Mouse (Mus musculus): Measurements from ENCODE around the gene Nfam1. TPM values are rescaled to one million over a fixed set of nuclear protein-coding genes. Genes with fewer than 3 reads are reported as not detected.

Gene Nfam1
- polyA plus RNA-seq, 1 experiment from 2014 or later, result 6.5 TPM

DNA sequence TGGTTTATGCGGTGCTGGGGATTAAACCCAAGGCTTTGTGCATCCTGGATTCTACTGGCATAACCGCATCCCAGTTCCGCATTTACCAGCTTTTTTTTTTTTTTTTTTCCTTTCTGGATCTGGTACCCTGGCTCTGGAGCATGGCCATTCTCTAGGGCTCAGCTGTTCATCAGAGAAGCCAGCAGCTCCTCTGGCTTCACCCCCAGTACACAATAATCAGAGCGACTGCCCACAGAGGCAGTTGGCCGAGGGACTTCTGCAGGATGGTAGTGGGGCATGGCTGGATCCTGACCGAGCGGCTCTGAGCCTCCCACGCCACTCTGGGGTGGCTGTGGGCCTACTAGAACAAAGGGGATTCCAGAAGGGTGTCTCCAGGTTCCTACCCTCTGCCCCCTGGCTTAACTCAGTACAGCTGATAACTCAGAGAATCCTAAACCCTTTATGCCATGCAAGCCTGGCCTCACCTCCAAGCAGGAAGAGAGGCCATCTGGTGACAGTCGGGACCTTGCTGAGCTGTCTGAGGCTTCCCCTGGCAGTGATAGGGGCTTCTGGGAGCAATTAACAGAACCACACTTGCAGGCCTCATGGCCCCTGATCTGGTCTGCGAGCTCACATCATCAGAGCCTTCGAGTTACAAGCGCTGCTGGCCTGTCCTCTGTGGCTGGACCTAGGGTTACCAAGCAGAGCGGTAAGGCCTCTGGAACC is 40.9 kb downstream of the Nfam1 start:
- ATAC-seq (no peak), DNase-seq (ENCODE audit: low spot score) (no peak)
- H3K27me3 ChIP-seq (replicated peaks; ENCODE audit: insufficient read depth, low read length), result peaks cover 4% of the 10 kb centered on the region; the same call in 1 of the 2 replicates
- WGBS, result 82% methylated on average over 13 of the region's 13 CpGs
- no peak overlapping the region for H3K4me2 ChIP-seq (replicated peaks; ENCODE audit: low read depth, low read length)
- no peaks in the 10 kb centered on the region for H3K36me3 ChIP-seq (ENCODE audit: insufficient read depth, low read length)
- no peak overlapping the region for H3K4me3 ChIP-seq (ENCODE audit: low read depth, low read length)
- no peaks in the 10 kb centered on the region for H3K9me3 ChIP-seq (ENCODE audit: low read length)
- no peak overlapping the region for H3K9ac ChIP-seq (replicated peaks; ENCODE audit: low read depth)
- no peak overlapping the region for H3K27ac ChIP-seq (ENCODE audit: low read length)
- TF ChIP-seq EP300 (IDR thresholded peaks at IDR 0.05) (no peak), CTCF (IDR thresholded peaks at IDR 0.05) (no peak)
- no peaks in the 10 kb centered on the region for H3K4me1 ChIP-seq (ENCODE audit: insufficient read depth, low read depth, low read length)

DNA sequence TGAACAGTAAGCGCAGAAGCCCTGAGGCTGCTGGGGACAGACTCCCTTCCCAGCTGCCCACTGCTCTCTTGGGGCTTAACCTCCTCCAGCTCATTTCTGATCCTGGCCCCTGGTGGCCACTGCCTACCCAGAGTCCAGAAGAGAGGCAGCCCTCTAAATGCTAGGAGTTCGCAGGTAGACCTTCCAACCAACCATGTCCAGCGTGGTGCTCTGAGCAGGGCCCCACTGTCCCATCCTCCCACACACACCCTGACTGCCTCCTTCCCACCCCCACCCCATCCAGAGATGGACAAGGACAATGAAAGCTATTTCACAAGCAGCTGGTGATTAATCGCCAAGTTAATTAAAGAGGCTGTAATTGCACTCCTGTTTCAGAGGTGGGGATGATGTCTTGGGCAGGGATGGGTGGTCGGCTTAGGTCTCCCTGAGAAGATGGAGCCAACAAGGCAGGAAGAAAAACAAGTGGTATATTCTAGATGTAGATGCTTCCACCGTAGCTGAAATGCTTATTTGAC is 43.9 kb downstream of the Nfam1 start:
- no peak for ATAC-seq
- H3K27me3 ChIP-seq (replicated peaks; ENCODE audit: insufficient read depth, low read length), result peaks cover 14% of the 10 kb centered on the region

DNA sequence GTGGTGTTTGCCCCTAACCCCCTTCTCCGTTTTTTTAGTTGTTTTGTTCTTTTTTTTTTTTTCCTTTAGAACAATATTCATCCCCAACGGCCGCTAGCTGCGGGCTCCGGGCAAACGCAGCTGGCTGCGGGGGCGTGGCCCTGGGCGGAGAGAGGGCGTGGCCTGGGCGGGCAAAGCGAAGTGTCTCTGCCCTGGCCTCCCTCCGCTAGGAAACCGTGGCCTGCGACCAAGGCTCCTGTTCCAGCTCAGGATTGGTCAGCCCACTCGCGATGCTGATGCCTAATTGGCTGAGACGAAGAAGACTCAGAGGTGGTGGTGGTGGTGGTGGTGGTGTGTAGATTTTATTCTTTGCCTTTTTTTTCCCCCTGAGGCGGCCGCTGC is 45.4 kb downstream of the Nfam1 start, which contains the start of gene Tcf20:
Gene Tcf20, minus strand, starts transcription at position 141 of the 381 bp plus-strand sequence.
- TF ChIP-seq CTCF (IDR thresholded peaks at IDR 0.05) (no peak), EP300 (IDR thresholded peaks at IDR 0.05) (no peak)
- peaks cover 14% of the 10 kb centered on the region for H3K27me3 ChIP-seq (replicated peaks; ENCODE audit: insufficient read depth, low read length)
- no peaks in the 10 kb centered on the region for H3K9me3 ChIP-seq (ENCODE audit: low read length)
- no peaks in the 10 kb centered on the region for H3K4me1 ChIP-seq (ENCODE audit: insufficient read depth, low read depth, low read length)
- no peak within 1 kb of the TSS for H3K27ac ChIP-seq (ENCODE audit: low read length)
- DNase-seq (ENCODE audit: low spot score) (peak; percentile 92), ATAC-seq (peak; percentile 97)
- peak within 1 kb of the TSS; percentile 42 for H3K4me3 ChIP-seq (ENCODE audit: low read depth, low read length)
- peak within 1 kb of the TSS; percentile 83 for H3K4me2 ChIP-seq (replicated peaks; ENCODE audit: low read depth, low read length)
- H3K36me3 ChIP-seq (ENCODE audit: insufficient read depth, low read length), result no peaks in the 10 kb centered on the region
- no peak within 1 kb of the TSS for H3K9ac ChIP-seq (replicated peaks; ENCODE audit: low read depth)
- WGBS, result under 1% methylated on average over 20 of the region's 20 CpGs

More for the DNA sequence above, 43.9 kb downstream of the Nfam1 start:
- H3K9ac ChIP-seq (replicated peaks; ENCODE audit: low read depth), result no peak overlapping the region
- no peaks in the 10 kb centered on the region for H3K4me1 ChIP-seq (ENCODE audit: insufficient read depth, low read depth, low read length)
- TF ChIP-seq CTCF (IDR thresholded peaks at IDR 0.05) (no peak), EP300 (IDR thresholded peaks at IDR 0.05) (no peak)
- H3K4me3 ChIP-seq (ENCODE audit: low read depth, low read length), result no peak overlapping the region
- H3K36me3 ChIP-seq (ENCODE audit: insufficient read depth, low read length), result no peaks in the 10 kb centered on the region
- DNase-seq (ENCODE audit: low spot score), result no peak
- WGBS, result 77% methylated on average over 6 of the region's 6 CpGs
- no peaks in the 10 kb centered on the region for H3K9me3 ChIP-seq (ENCODE audit: low read length)
- no peak overlapping the region for H3K27ac ChIP-seq (ENCODE audit: low read length)
- H3K4me2 ChIP-seq (replicated peaks; ENCODE audit: low read depth, low read length), result no peak overlapping the region

DNA sequence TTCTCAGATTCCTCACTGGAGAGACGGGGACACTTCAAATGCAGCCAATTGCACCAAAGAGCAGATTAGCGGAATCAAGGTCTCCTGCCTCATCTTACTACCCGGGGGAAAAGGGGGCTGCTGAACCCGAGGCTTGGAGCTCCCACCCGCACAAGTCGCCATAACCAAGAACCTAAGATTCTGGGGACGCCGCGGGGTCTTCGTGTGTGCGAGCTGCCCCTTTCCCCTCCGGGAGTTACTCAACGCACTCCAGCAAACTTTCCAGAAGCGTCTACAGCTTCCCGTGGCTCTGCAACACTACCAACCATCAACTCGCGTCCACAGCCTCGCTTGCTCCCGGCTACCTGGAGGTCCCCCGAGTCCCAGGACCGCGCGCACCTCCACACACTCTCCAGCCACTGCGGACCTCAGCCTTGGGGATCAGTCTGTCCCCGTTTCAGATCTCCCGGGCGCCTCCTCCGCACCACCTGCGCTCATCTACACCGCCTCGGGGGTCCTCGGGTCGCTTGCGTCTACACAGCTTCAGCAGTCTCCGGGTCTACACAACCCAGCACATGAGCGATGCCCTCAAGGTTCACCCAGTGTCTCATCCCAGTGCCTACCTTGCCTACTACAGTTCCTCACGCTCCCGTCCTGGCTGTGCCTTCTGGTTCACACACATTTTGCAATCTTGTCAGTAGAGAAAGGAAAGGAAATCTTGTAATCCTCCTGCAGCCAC is 45.9 kb downstream of the Nfam1 start:
- H3K9me3 ChIP-seq (ENCODE audit: low read length), result no peaks in the 10 kb centered on the region
- H3K36me3 ChIP-seq (ENCODE audit: insufficient read depth, low read length), result no peaks in the 10 kb centered on the region
- ATAC-seq (no peak), DNase-seq (ENCODE audit: low spot score) (no peak)
- peak overlapping the region; percentile 83 for H3K4me2 ChIP-seq (replicated peaks; ENCODE audit: low read depth, low read length)
- H3K4me3 ChIP-seq (ENCODE audit: low read depth, low read length), result peak overlapping the region; percentile 42
- no peaks in the 10 kb centered on the region for H3K4me1 ChIP-seq (ENCODE audit: insufficient read depth, low read depth, low read length)
- no peak for TF ChIP-seq CTCF (IDR thresholded peaks at IDR 0.05)
- no peak for TF ChIP-seq EP300 (IDR thresholded peaks at IDR 0.05)
- 3% methylated on average over 38 of the region's 38 CpGs for WGBS
- H3K27me3 ChIP-seq (replicated peaks; ENCODE audit: insufficient read depth, low read length), result peaks cover 14% of the 10 kb centered on the region
- no peak overlapping the region for H3K9ac ChIP-seq (replicated peaks; ENCODE audit: low read depth)
- no peak overlapping the region for H3K27ac ChIP-seq (ENCODE audit: low read length)

DNA sequence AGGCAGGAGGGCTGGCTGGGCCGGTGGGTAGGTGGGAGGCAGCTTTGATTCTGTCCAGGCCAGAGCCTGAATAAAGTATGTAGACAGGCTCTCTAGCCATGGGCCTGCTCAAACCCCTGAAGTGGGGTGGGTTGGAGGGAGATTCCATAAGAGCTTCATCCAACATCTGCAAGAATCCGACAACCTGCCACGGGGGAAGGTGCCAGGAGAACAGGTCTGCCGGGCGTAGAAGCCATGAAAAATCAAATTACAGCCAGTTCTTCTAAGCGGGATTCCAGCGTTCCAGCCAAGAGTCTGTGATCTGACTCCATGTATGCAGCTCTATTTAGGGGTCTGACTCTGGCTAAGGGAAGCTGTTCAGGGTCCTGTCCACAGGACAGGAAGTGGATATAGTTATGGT is 48.5 kb downstream of the Nfam1 start:
- 0 out of 2 replicates have a peak, but pooled peaks cover 7% of the 10 kb centered on the region for H3K4me1 ChIP-seq (ENCODE audit: insufficient read depth, low read depth, low read length)
- no peak for DNase-seq (ENCODE audit: low spot score)

DNA sequence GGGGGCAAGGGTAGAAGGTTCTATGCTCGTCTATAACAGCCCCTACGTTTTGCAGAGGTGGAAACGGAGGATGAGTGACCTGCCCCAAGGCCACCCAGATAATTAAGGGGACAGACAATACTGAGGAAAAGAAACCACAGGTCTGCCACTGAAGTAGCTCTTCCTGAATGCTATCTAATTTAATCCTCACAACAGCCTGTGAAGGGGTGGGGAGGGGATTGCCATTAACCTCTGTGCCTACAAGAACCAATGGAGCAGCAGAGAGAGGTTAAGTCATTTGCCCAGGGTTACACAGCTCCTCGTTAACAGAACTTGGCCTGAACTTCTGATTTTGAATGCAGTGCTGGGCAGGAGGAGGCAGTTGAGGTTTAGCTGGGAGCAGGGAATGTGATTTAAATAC is 49.0 kb downstream of the Nfam1 start:
- Histone ChIP-seq H3K4me3 (ENCODE audit: low read depth, low read length) (no peak overlapping the region), H3K36me3 (ENCODE audit: insufficient read depth, low read length) (no peaks in the 10 kb centered on the region), H3K27me3 (replicated peaks; ENCODE audit: insufficient read depth, low read length) (peaks cover 10% of the 10 kb centered on the region), H3K4me2 (replicated peaks; ENCODE audit: low read depth, low read length) (no peak overlapping the region), H3K9me3 (ENCODE audit: low read length) (no peaks in the 10 kb centered on the region), H3K9ac (replicated peaks; ENCODE audit: low read depth) (no peak overlapping the region), H3K4me1 (ENCODE audit: insufficient read depth, low read depth, low read length) (0 out of 2 replicates have a peak, but pooled peaks cover 7% of the 10 kb centered on the region), H3K27ac (ENCODE audit: low read length) (no peak overlapping the region)
- TF ChIP-seq CTCF (IDR thresholded peaks at IDR 0.05) (no peak), EP300 (IDR thresholded peaks at IDR 0.05) (no peak)
- DNase-seq (ENCODE audit: low spot score) (no peak), ATAC-seq (no peak)
- WGBS, result 62% methylated on average over 3 of the region's 4 CpGs

More for the DNA sequence above, 48.5 kb downstream of the Nfam1 start:
- WGBS, result 76% methylated on average over 7 of the region's 7 CpGs
- no peaks in the 10 kb centered on the region for H3K36me3 ChIP-seq (ENCODE audit: insufficient read depth, low read length)
- H3K27ac ChIP-seq (ENCODE audit: low read length), result no peak overlapping the region
- no peak for ATAC-seq
- H3K9ac ChIP-seq (replicated peaks; ENCODE audit: low read depth), result no peak overlapping the region
- H3K4me3 ChIP-seq (ENCODE audit: low read depth, low read length), result no peak overlapping the region
- no peaks in the 10 kb centered on the region for H3K9me3 ChIP-seq (ENCODE audit: low read length)
- H3K4me2 ChIP-seq (replicated peaks; ENCODE audit: low read depth, low read length), result no peak overlapping the region
- peaks cover 14% of the 10 kb centered on the region for H3K27me3 ChIP-seq (replicated peaks; ENCODE audit: insufficient read depth, low read length)
- TF ChIP-seq CTCF (IDR thresholded peaks at IDR 0.05) (no peak), EP300 (IDR thresholded peaks at IDR 0.05) (no peak)

Data from lung, postnatal 0 days (tissue).